Mouse (Mus musculus): ENCODE measurements around the gene Grik4.

DNA sequence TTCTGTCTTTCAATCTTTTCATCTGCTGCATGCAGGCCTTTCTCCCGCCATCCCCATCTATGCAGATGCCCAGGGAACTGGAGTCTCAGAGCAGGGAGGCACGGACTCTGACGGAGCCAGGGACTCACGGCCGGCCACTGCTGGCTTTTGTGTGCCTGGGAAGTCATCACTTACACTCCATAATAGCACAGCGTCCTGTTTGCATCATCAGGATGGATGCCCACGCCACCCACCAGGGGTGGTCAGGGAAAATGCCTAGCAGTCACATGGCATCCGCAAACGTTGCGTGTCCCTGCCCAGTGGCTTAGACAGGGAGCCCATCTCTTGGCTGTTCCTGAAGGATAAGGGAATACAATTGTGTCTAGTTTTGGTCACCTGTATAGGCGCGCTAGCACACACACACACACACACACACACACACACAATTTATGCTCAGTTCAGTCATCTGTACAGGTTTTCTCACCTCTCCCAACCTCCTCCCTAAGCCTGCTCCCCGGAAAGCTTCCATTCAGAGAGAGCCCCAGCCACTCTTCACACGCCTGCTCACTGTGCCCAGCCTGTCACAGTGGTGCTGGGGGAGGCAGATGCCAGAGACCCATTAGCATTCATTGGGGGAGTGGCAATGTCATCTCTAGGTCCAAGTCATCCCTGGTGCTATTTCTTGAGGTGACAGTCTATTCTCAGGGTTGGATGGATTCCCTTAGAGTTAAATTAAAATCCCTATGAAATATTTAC lies 370.5 kb downstream of the Grik4 start:
- TF ChIP-seq CTCF (IDR thresholded peaks at IDR 0.05; ENCODE audit: extremely low read depth, insufficient read length, insufficient replicate concordance, low read depth, low read length) (no peak), POLR2A (IDR thresholded peaks at IDR 0.05; ENCODE audit: low read depth, low read length) (no peak)
